Mouse (Mus musculus) bone marrow macrophage, adult 2 months (primary cell): ENCODE measurements at regions not wholly inside any gene's neighbourhood (a gene's known extent, or its start where the extent isn't known, plus 50 kb on each side); places are given as distances from the start of the nearest gene placed in this dataset.

ENCODE experiments used
- H3K27ac ChIP-seq: 2 replicates; pipeline ENCODE4 v1.5.1; 2012; ENCODE audit warnings: low read depth, low read length; ENCODE audit not compliant: insufficient read depth
- H3K4me1 ChIP-seq: 2 replicates; pipeline ENCODE4 v1.6.1; 2012; ENCODE audit warnings: low read length; ENCODE audit not compliant: control insufficient read depth, insufficient read depth
- H3K4me3 ChIP-seq: 2 replicates; pipeline ENCODE4 v1.5.1; 2012; ENCODE audit warnings: mild to moderate bottlenecking, low read length, moderate library complexity; ENCODE audit not compliant: insufficient read depth
- CTCF ChIP-seq: IDR thresholded peaks from 2 replicates; pipeline ENCODE4 v1.5.1; 2012; ENCODE audit warnings: low read depth, mild to moderate bottlenecking, low read length, moderate library complexity
- POLR2A ChIP-seq: IDR thresholded peaks from 2 replicates; pipeline ENCODE4 v1.6.1; 2012; ENCODE audit warnings: mild to moderate bottlenecking, low read depth, low read length, borderline replicate concordance

- no peaks in the 10 kb centered on the region for H3K4me1 ChIP-seq
- H3K4me3 ChIP-seq = peak overlapping the region; percentile 39
- TF ChIP-seq POLR2A = no peak
- no peak for TF ChIP-seq CTCF
- H3K27ac ChIP-seq = no peak overlapping the region
Measured at GRCm38 (mm10) chrX:12936406-12937172, 134.7 kb upstream of the Usp9x start.

DNA sequence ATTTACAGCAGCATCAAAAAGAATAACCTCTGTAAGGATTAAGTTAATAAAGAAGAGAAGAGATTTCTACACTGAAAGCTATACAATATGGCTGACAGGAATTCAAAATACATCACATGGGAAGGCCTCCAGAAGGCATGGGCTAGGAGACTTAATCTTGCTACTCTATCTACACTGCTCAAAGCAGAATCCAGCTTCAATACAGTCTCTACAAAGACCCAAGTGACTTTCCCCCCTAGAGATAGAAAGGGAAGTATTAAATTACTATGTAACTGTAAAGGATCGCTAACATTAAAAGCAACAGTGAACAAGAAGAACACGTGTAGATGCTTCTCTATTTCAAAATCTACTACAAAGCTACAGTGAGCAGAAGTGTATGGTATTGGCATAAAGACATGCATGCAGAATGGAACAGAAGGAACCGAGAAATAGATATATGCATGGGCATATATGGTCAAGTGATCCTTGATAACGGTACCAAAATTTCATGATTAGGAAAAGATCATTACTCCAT, 137.9 kb upstream of the Usp9x start:
- no peak overlapping the region for H3K27ac ChIP-seq
- TF ChIP-seq POLR2A (no peak), CTCF (no peak)
- peaks cover 6% of the 10 kb centered on the region; the same call in 1 of the 2 replicates for H3K4me1 ChIP-seq
- H3K4me3 ChIP-seq = no peak overlapping the region

GRCm38 (mm10) chrX:12930242-12930641, 141.1 kb upstream of the Usp9x start:
- TF ChIP-seq POLR2A (no peak), CTCF (no peak)
- no peak overlapping the region for H3K4me3 ChIP-seq
- H3K4me1 ChIP-seq = peaks cover 11% of the 10 kb centered on the region
- H3K27ac ChIP-seq = no peak overlapping the region

- no peak for TF ChIP-seq POLR2A
- no peak for TF ChIP-seq CTCF
- Histone ChIP-seq H3K4me1 (peaks cover 11% of the 10 kb centered on the region), H3K4me3 (no peak overlapping the region), H3K27ac (no peak overlapping the region)
Measured at GRCm38 (mm10) chrX:12927797-12928589, 143.3 kb upstream of the Usp9x start.

GRCm38 (mm10) chrX:12924705-12925644, 146.3 kb upstream of the Usp9x start:
- no peak for TF ChIP-seq CTCF
- Histone ChIP-seq H3K4me3 (no peak overlapping the region), H3K4me1 (peaks cover 9% of the 10 kb centered on the region), H3K27ac (no peak overlapping the region)

DNA sequence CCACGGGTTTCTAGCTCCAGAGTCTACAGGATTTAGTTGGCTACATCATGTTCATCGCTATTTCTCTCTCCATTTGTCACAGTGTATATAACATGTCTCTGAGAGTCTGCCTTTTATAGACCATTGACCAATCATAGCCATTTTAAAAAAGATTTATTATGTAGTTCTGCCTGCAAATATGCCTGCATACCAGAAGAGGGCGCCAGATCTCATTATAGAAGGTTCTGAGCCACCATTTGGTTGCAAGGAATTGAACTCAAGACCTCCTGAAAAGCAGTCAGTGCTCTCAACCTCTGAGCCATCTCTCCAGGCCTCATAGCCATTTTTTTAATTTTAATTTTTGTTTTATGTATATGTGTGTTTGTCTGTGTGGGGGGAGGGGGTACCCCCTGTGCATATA, 151.7 kb upstream of the Usp9x start:
- Histone ChIP-seq H3K4me1 (no peaks in the 10 kb centered on the region), H3K27ac (no peak overlapping the region), H3K4me3 (no peak overlapping the region)

GRCm38 (mm10) chrX:12917105-12917504, 154.2 kb upstream of the Usp9x start:
- Histone ChIP-seq H3K4me1 (no peaks in the 10 kb centered on the region), H3K27ac (no peak overlapping the region), H3K4me3 (no peak overlapping the region)
- TF ChIP-seq CTCF (no peak), POLR2A (no peak)

More for the DNA sequence above, 151.7 kb upstream of the Usp9x start:
- TF ChIP-seq POLR2A = no peak
- no peak for TF ChIP-seq CTCF

- TF ChIP-seq POLR2A (no peak), CTCF (no peak)
- Histone ChIP-seq H3K27ac (no peak overlapping the region), H3K4me1 (no peaks in the 10 kb centered on the region), H3K4me3 (no peak overlapping the region)
Measured at GRCm38 (mm10) chrX:12916684-12917083, 154.6 kb upstream of the Usp9x start.

DNA sequence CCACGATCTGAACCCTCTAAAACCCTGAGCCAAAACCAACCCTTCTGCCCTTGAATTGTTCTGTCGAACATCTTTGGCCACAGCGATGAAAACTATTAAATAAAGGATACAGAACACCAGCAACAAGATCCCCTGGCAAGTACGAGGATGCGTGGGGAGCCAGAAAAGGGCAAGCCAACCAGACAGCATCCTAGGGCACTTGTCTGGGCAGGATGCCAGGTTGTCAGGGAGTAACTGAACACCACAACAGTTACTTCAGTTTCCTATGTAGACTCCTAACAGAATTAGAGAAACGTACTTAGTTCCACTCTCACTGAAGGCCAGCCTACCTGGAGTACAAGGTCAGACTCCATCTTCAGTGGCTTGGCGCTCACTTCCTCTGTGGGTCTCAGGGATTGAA, 138.4 kb upstream of the Med14 start:
- no peaks in the 10 kb centered on the region for H3K4me1 ChIP-seq
- H3K27ac ChIP-seq = no peak overlapping the region
- H3K4me3 ChIP-seq = no peak overlapping the region
- TF ChIP-seq CTCF (no peak), POLR2A (no peak)
